10 mouse cellular contexts compared by ENCODE assay signal in genomic region chr10:75106940-75107381, GRCm38 (mm10). TPM values are rescaled to one million over a fixed set of nuclear protein-coding genes. Genes with fewer than 3 reads are reported as not detected.
DNase-seq lines count a peak whose midpoint lies in the region; ATAC-seq lines count a peak whose summit lies in the region.
"Had no signal": no experiment of that assay in that cellular context is flagged by ENCODE, and none has a peak within 500 bp of the region (broad histone marks: within the 10 kb centered on the region; RNA-seq: fewer than 3 reads in every experiment).

No protein-coding gene starts in this region.

- H3K4me1 ChIP-seq in hindbrain, embryonic 10.5 days (replicated peaks): peaks cover 40% of the 10 kb centered on the region
- H3K4me1 ChIP-seq in hindbrain, embryonic 16.5 days (ENCODE audit: control insufficient read depth, insufficient read depth, low read depth, low read length): peaks cover 21% of the 10 kb centered on the region
- H3K4me1 ChIP-seq in hindbrain, embryonic 14.5 days (replicated peaks; ENCODE audit: control insufficient read depth, insufficient read depth, low read length): peaks cover 31% of the 10 kb centered on the region
- H3K4me1 ChIP-seq in midbrain, embryonic 15.5 days: peaks cover 36% of the 10 kb centered on the region

- no peak overlapping the region for H3K4me2 ChIP-seq in hindbrain, embryonic 16.5 days (ENCODE audit: low read length)
- H3K4me2 ChIP-seq in hindbrain, embryonic 14.5 days (replicated peaks): no peak overlapping the region
- no peak overlapping the region for H3K4me2 ChIP-seq in midbrain, embryonic 15.5 days

- DNase-seq in hindbrain, embryonic 10.5 days (ENCODE audit: low spot score): peak; percentile 18
- peak; percentile 40 for DNase-seq in embryo, embryonic 10 days (ENCODE audit: low spot score)
- no peak for DNase-seq in hindbrain, embryonic 14.5 days (ENCODE audit: low spot score)
- no peak for DNase-seq in adrenal gland, postnatal 14 days
- DNase-seq in adrenal gland, adult 2 months: no peak
- no peak for DNase-seq in urinary bladder, postnatal 25 days (ENCODE audit: low spot score)
- DNase-seq: cerebellum, adult 2 months; thymus, postnatal 36 days had no signal

- H3K9me3 ChIP-seq in hindbrain, embryonic 10.5 days: no peaks in the 10 kb centered on the region
- no peaks in the 10 kb centered on the region for H3K9me3 ChIP-seq in hindbrain, embryonic 16.5 days (ENCODE audit: control insufficient read depth, low read length)
- no peaks in the 10 kb centered on the region for H3K9me3 ChIP-seq in hindbrain, embryonic 14.5 days (ENCODE audit: control insufficient read depth, low read length)
- H3K9me3 ChIP-seq in midbrain, embryonic 15.5 days: no peaks in the 10 kb centered on the region

- H3K27ac ChIP-seq in hindbrain, embryonic 10.5 days: peak overlapping the region; percentile 51
- H3K27ac ChIP-seq in hindbrain, embryonic 16.5 days (ENCODE audit: low read depth, low read length): no peak overlapping the region
- H3K27ac ChIP-seq in hindbrain, embryonic 14.5 days: 0 out of 2 replicates have a peak overlapping the region, but pooled peaks have one; percentile 32
- peak overlapping the region; percentile 57 for H3K27ac ChIP-seq in midbrain, embryonic 15.5 days

- no peak for ATAC-seq in hindbrain, embryonic 16.5 days
- no peak for ATAC-seq in hindbrain, embryonic 14.5 days (ENCODE audit: low FRiP score)
- no peak for ATAC-seq in midbrain, embryonic 15.5 days (replicated peaks)

- 22% methylated on average over 5 of the region's 5 CpGs for WGBS in hindbrain, embryonic 10.5 days
- 11% methylated on average over 5 of the region's 5 CpGs for WGBS in hindbrain, embryonic 16.5 days
- WGBS in hindbrain, embryonic 14.5 days: 19% methylated on average over 5 of the region's 5 CpGs
- 10% methylated on average over 5 of the region's 5 CpGs for WGBS in midbrain, embryonic 15.5 days

- H3K9ac ChIP-seq in hindbrain, embryonic 16.5 days (ENCODE audit: low read depth, low read length): no peak overlapping the region
- H3K9ac ChIP-seq in hindbrain, embryonic 14.5 days: no peak overlapping the region
- H3K9ac ChIP-seq in midbrain, embryonic 15.5 days: no peak overlapping the region

- no peak overlapping the region for H3K4me3 ChIP-seq in hindbrain, embryonic 10.5 days
- H3K4me3 ChIP-seq in hindbrain, embryonic 16.5 days (ENCODE audit: low read length): no peak overlapping the region
- H3K4me3 ChIP-seq in hindbrain, embryonic 14.5 days (replicated peaks; ENCODE audit: low read length): no peak overlapping the region
- H3K4me3 ChIP-seq in midbrain, embryonic 15.5 days: no peak overlapping the region

- H3K27me3 ChIP-seq in hindbrain, embryonic 10.5 days (ENCODE audit: insufficient read depth, poor library complexity, severe bottlenecking): peaks cover 13% of the 10 kb centered on the region
- no peaks in the 10 kb centered on the region for H3K27me3 ChIP-seq in hindbrain, embryonic 16.5 days (replicated peaks; ENCODE audit: control insufficient read depth, insufficient read depth, low read length)
- no peaks in the 10 kb centered on the region for H3K27me3 ChIP-seq in hindbrain, embryonic 14.5 days (ENCODE audit: control insufficient read depth, insufficient read depth, low read length)
- no peaks in the 10 kb centered on the region for H3K27me3 ChIP-seq in midbrain, embryonic 15.5 days (replicated peaks)

- no peaks in the 10 kb centered on the region for H3K36me3 ChIP-seq in hindbrain, embryonic 10.5 days
- no peaks in the 10 kb centered on the region for H3K36me3 ChIP-seq in hindbrain, embryonic 16.5 days (ENCODE audit: control insufficient read depth, insufficient read depth, low read length)
- no peaks in the 10 kb centered on the region for H3K36me3 ChIP-seq in hindbrain, embryonic 14.5 days (replicated peaks; ENCODE audit: control insufficient read depth, insufficient read depth)
- H3K36me3 ChIP-seq in midbrain, embryonic 15.5 days (replicated peaks): no peaks in the 10 kb centered on the region

RNA-seq across cellular contexts. Expression of gene Bcr, which starts 46.6 kb away (rescaled TPM):
- polyA plus RNA-seq in hindbrain, embryonic 10.5 days (2016; fragmentation: Nextera tagmentation; extraction: Ambion mirVana): 6.6 and 7.8 TPM in 2 replicates
- 11.5 and 13.6 TPM in 2 replicates for polyA plus RNA-seq in hindbrain, embryonic 16.5 days (2015; fragmentation: Nextera tagmentation; extraction: Ambion mirVana)
- 19.6 and 24.0 TPM in 2 replicates for polyA plus RNA-seq in hindbrain, embryonic 14.5 days (2014; fragmentation: Nextera tagmentation; extraction: Ambion mirVana)
- polyA plus RNA-seq in midbrain, embryonic 15.5 days (2015; fragmentation: Nextera tagmentation; extraction: Ambion mirVana): 17.9 and 19.2 TPM in 2 replicates
- 26.3 and 27.1 TPM in 2 replicates for total RNA-seq in adrenal gland, postnatal 14 days (2021)
- total RNA-seq in adrenal gland, adult 2 months (2021): 10 to 100 TPM; 40.2 to 43.2 TPM
- 20.0 and 20.1 TPM in 2 replicates for polyA plus RNA-seq in adrenal gland, adult 2 months (2012; rRNA removed)

Comparison
In these comparisons a context has a peak if more than half of its experiments do, and no peak if none do; other contexts are left out.
1. DNase-seq: peak in hindbrain, embryonic 10.5 days (single experiment) and embryo, embryonic 10 days (single experiment); none in hindbrain, embryonic 14.5 days (single experiment), adrenal gland, postnatal 14 days (single experiment), adrenal gland, adult 2 months (single experiment) and urinary bladder, postnatal 25 days (single experiment).